Mouse (Mus musculus): Measurements from ENCODE around the gene Gm6367.
"Not testable (repeated sequence)": the region's sequence is repeated elsewhere in the genome, so short reads cannot be mapped to it uniquely, and the experiment has no call there.

The Gm6367 gene

DNA sequence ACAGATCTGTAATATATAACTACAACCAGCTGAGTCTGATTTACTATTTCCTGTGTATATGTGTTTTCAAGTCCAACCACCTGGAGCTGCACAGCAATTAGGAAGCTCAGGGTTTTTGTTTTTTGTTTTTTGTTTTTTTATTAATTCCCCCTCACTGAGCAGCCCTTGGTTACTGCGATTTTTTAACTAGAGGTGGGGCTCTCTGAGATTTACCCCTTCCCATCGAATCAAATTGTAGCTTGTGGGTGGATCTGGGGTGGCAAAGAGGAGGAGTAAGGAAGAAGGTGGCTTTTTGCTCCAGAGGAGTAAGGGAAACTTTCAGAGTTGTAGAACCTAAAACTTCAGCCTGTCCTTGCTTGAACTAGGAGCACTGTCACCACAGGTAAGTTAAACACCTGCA lies at the start of gene Gm6367:
TSS of gene Gm6367 (plus strand) at position 301 of the 400 bp plus-strand sequence.
- DNase-seq (ENCODE audit: low spot score), result not testable (repeated sequence)
